Mouse (Mus musculus): ENCODE data around the gene Dll4. TPM values are rescaled to one million over a fixed set of nuclear protein-coding genes. Genes with fewer than 3 reads are reported as not detected.
A peak's percentile ranks its signal among the peaks of the same experiment; 100 is the strongest.

The Dll4 gene
- total RNA-seq, 2 experiments from 2014 or later: 2.3 to 2.4 TPM

- DNase-seq (ENCODE audit: extremely low spot score in 1 of 2, low spot score in 2 of 2): no peak
- TF ChIP-seq CTCF (IDR thresholded peaks at IDR 0.05): no peak
- Histone ChIP-seq H3K4me3 (no peak overlapping the region), H3K27ac (peak overlapping the region; percentile 15; the same call in 1 of the 2 replicates)
- intact Hi-C loops (cut with DNase I): no loop called here
Measured at GRCm38 (mm10) chr2:119336470-119336869, 10.9 kb downstream of the Dll4 start.

- intact Hi-C loops (cut with DNase I): loop anchor here (2.0 kb wide), 1 partner anchor 77 kb away; no protein-coding TSS in a partner anchor
- Histone ChIP-seq H3K4me3 (peak overlapping the region; percentile 45), H3K27ac (peak overlapping the region; percentile 58)
- TF ChIP-seq CTCF (IDR thresholded peaks at IDR 0.05): peak; percentile 97
- peak; percentile 80 to 85 for DNase-seq (ENCODE audit: extremely low spot score in 1 of 2, low spot score in 2 of 2)
Measured at GRCm38 (mm10) chr2:119337425-119338265, 12.1 kb downstream of the Dll4 start.

GRCm38 (mm10) chr2:119344537-119345138, 19.1 kb downstream of the Dll4 start:
- no peak for TF ChIP-seq CTCF (IDR thresholded peaks at IDR 0.05)

GRCm38 (mm10) chr2:119350555-119351486, 25.2 kb downstream of the Dll4 start, which contains the start of gene Chac1:
Gene Chac1, plus strand, starts transcription at chr2:119351229.
- peak; percentile 94 for DNase-seq (ENCODE audit: extremely low spot score in 1 of 2, low spot score in 2 of 2)
- H3K4me3 ChIP-seq: peak within 1 kb of the TSS; percentile 74
- H3K27ac ChIP-seq: peak within 1 kb of the TSS; percentile 90
- no peak for TF ChIP-seq CTCF (IDR thresholded peaks at IDR 0.05)
- intact Hi-C loops (cut with DNase I): no loop called here

More at GRCm38 (mm10) chr2:119344537-119345138, 19.1 kb downstream of the Dll4 start:
- no peak overlapping the region for H3K27ac ChIP-seq
- no peak for DNase-seq (ENCODE audit: extremely low spot score in 1 of 2, low spot score in 2 of 2)
- intact Hi-C loops (cut with DNase I): no loop called here
- H3K4me3 ChIP-seq: no peak overlapping the region

- intact Hi-C loops (cut with DNase I): no loop called here
- no peak for DNase-seq (ENCODE audit: extremely low spot score in 1 of 2, low spot score in 2 of 2)
- Histone ChIP-seq H3K27ac (no peak overlapping the region), H3K4me3 (no peak overlapping the region)
- no peak for TF ChIP-seq CTCF (IDR thresholded peaks at IDR 0.05)
Measured at GRCm38 (mm10) chr2:119353707-119354106, 28.1 kb downstream of the Dll4 start.

GRCm38 (mm10) chr2:119355089-119355488, 29.5 kb downstream of the Dll4 start:
- Histone ChIP-seq H3K4me3 (no peak overlapping the region), H3K27ac (no peak overlapping the region)
- intact Hi-C loops (cut with DNase I): no loop called here
- DNase-seq (ENCODE audit: extremely low spot score in 1 of 2, low spot score in 2 of 2): no peak
- no peak for TF ChIP-seq CTCF (IDR thresholded peaks at IDR 0.05)

GRCm38 (mm10) chr2:119355651-119356050, 30.1 kb downstream of the Dll4 start:
- intact Hi-C loops (cut with DNase I): no loop called here
- H3K4me3 ChIP-seq: no peak overlapping the region
- no peak overlapping the region for H3K27ac ChIP-seq
- DNase-seq (ENCODE audit: extremely low spot score in 1 of 2, low spot score in 2 of 2): no peak
- TF ChIP-seq CTCF (IDR thresholded peaks at IDR 0.05): no peak

- no peak for DNase-seq (ENCODE audit: extremely low spot score in 1 of 2, low spot score in 2 of 2)
- no peak for TF ChIP-seq CTCF (IDR thresholded peaks at IDR 0.05)
- Histone ChIP-seq H3K27ac (no peak overlapping the region), H3K4me3 (no peak overlapping the region)
- intact Hi-C loops (cut with DNase I): no loop called here
Measured at GRCm38 (mm10) chr2:119356310-119356709, 30.7 kb downstream of the Dll4 start.

GRCm38 (mm10) chr2:119356805-119357204, 31.2 kb downstream of the Dll4 start:
- intact Hi-C loops (cut with DNase I): no loop called here
- no peak overlapping the region for H3K4me3 ChIP-seq
- no peak for DNase-seq (ENCODE audit: extremely low spot score in 1 of 2, low spot score in 2 of 2)
- TF ChIP-seq CTCF (IDR thresholded peaks at IDR 0.05): no peak
- no peak overlapping the region for H3K27ac ChIP-seq

- Histone ChIP-seq H3K4me3 (no peak overlapping the region), H3K27ac (no peak overlapping the region)
- intact Hi-C loops (cut with DNase I): no loop called here
- no peak for TF ChIP-seq CTCF (IDR thresholded peaks at IDR 0.05)
- no peak for DNase-seq (ENCODE audit: extremely low spot score in 1 of 2, low spot score in 2 of 2)
Measured at GRCm38 (mm10) chr2:119358249-119358648, 32.7 kb downstream of the Dll4 start.

- Histone ChIP-seq H3K27ac (no peak overlapping the region), H3K4me3 (no peak overlapping the region)
- no peak for TF ChIP-seq CTCF (IDR thresholded peaks at IDR 0.05)
- intact Hi-C loops (cut with DNase I): no loop called here
- DNase-seq (ENCODE audit: extremely low spot score in 1 of 2, low spot score in 2 of 2): no peak
Measured at GRCm38 (mm10) chr2:119359721-119360291, 34.2 kb downstream of the Dll4 start.

Measured in left cerebral cortex, adult 2 months (tissue).